Mouse (Mus musculus) small intestine, adult 10 weeks (tissue): ENCODE results near the gene Nfyb. TPM values are rescaled to one million over a fixed set of nuclear protein-coding genes. Genes with fewer than 3 reads are reported as not detected.

Source experiments
- polyA plus RNA-seq: library from polyadenylated mRNA; stranded (reverse); fragments of 350-450 nt; fragmentation: Illumina TruSeq; extraction: RNeasy Lipid Tissue Mini Kit (QIAGEN cat#74804); gene quantifications from one replicate; pipeline ENCODE4 v1.2.3, GENCODE M21; 2014; ENCODE audit warnings: low replicate concordance

The Nfyb gene
- polyA plus RNA-seq = 38.1 TPM

GRCm38 (mm10) chr10:82763840-82764631 is at the start of gene Nfyb:
TSS of gene Nfyb (minus strand) at chr10:82764144.

Other genes with a start within 250 kb of the Nfyb start
- 19.6 TPM for gene 1190007I07Rik, start 140.9 kb downstream of the Nfyb start, polyA plus RNA-seq
- 47.4 TPM for gene Tdg, start 134.3 kb downstream of the Nfyb start, polyA plus RNA-seq
- 0.45 TPM for gene Glt8d2, start 73.5 kb downstream of the Nfyb start, polyA plus RNA-seq
- 63.8 TPM for gene Hcfc2, start 68.0 kb downstream of the Nfyb start, polyA plus RNA-seq
- gene Txnrd1, start 69.8 kb upstream of the Nfyb start, polyA plus RNA-seq = 211 TPM
- 1.0 TPM for gene Eid3, start 102.5 kb upstream of the Nfyb start, polyA plus RNA-seq
- gene Chst11, start 221.4 kb upstream of the Nfyb start, polyA plus RNA-seq = 3.7 TPM